Mouse (Mus musculus): ENCODE results near the gene Fcgr4. TPM values are rescaled to one million over a fixed set of nuclear protein-coding genes. Genes with fewer than 3 reads are reported as not detected.
A peak's percentile ranks its signal among the peaks of the same experiment; 100 is the strongest.

Fcgr4 gene
- polyA plus RNA-seq, 1 experiment, result 86.6 TPM

GRCm38 (mm10) chr1:170983066-170983465, 35.7 kb upstream of the Fcgr4 start:
- H3K4me3 ChIP-seq (ENCODE audit: insufficient read depth, low read length), result no peak overlapping the region
- H3K4me1 ChIP-seq (ENCODE audit: control insufficient read depth, insufficient read depth, low read length), result peaks cover 31% of the 10 kb centered on the region
- TF ChIP-seq POLR2A (IDR thresholded peaks at IDR 0.05; ENCODE audit: borderline replicate concordance, low read depth, low read length) (no peak), CTCF (IDR thresholded peaks at IDR 0.05; ENCODE audit: low read depth, low read length) (no peak)
- H3K27ac ChIP-seq (ENCODE audit: insufficient read depth, low read depth, low read length), result no peak overlapping the region

- Histone ChIP-seq H3K27ac (ENCODE audit: insufficient read depth, low read depth, low read length) (peak overlapping the region; percentile 70), H3K4me1 (ENCODE audit: control insufficient read depth, insufficient read depth, low read length) (peaks cover 24% of the 10 kb centered on the region), H3K4me3 (ENCODE audit: insufficient read depth, low read length) (no peak overlapping the region)
- no peak for TF ChIP-seq POLR2A (IDR thresholded peaks at IDR 0.05; ENCODE audit: borderline replicate concordance, low read depth, low read length)
- TF ChIP-seq CTCF (IDR thresholded peaks at IDR 0.05; ENCODE audit: low read depth, low read length), result no peak
These were observed 33.6 kb upstream of the Fcgr4 start for GRCm38 (mm10) chr1:170985092-170985491.

GRCm38 (mm10) chr1:170985861-170986260, 32.9 kb upstream of the Fcgr4 start:
- Histone ChIP-seq H3K4me3 (ENCODE audit: insufficient read depth, low read length) (no peak overlapping the region), H3K4me1 (ENCODE audit: control insufficient read depth, insufficient read depth, low read length) (peaks cover 24% of the 10 kb centered on the region), H3K27ac (ENCODE audit: insufficient read depth, low read depth, low read length) (no peak overlapping the region)
- TF ChIP-seq POLR2A (IDR thresholded peaks at IDR 0.05; ENCODE audit: borderline replicate concordance, low read depth, low read length) (no peak), CTCF (IDR thresholded peaks at IDR 0.05; ENCODE audit: low read depth, low read length) (no peak)

GRCm38 (mm10) chr1:170989656-170990055, 29.1 kb upstream of the Fcgr4 start:
- Histone ChIP-seq H3K4me3 (ENCODE audit: insufficient read depth, low read length) (no peak overlapping the region), H3K27ac (ENCODE audit: insufficient read depth, low read depth, low read length) (no peak overlapping the region), H3K4me1 (ENCODE audit: control insufficient read depth, insufficient read depth, low read length) (peaks cover 22% of the 10 kb centered on the region)
- TF ChIP-seq CTCF (IDR thresholded peaks at IDR 0.05; ENCODE audit: low read depth, low read length) (no peak), POLR2A (IDR thresholded peaks at IDR 0.05; ENCODE audit: borderline replicate concordance, low read depth, low read length) (no peak)

GRCm38 (mm10) chr1:170992550-170992949, 26.2 kb upstream of the Fcgr4 start:
- Histone ChIP-seq H3K4me1 (ENCODE audit: control insufficient read depth, insufficient read depth, low read length) (peaks cover 12% of the 10 kb centered on the region), H3K27ac (ENCODE audit: insufficient read depth, low read depth, low read length) (no peak overlapping the region), H3K4me3 (ENCODE audit: insufficient read depth, low read length) (no peak overlapping the region)
- TF ChIP-seq CTCF (IDR thresholded peaks at IDR 0.05; ENCODE audit: low read depth, low read length) (no peak), POLR2A (IDR thresholded peaks at IDR 0.05; ENCODE audit: borderline replicate concordance, low read depth, low read length) (no peak)

DNA sequence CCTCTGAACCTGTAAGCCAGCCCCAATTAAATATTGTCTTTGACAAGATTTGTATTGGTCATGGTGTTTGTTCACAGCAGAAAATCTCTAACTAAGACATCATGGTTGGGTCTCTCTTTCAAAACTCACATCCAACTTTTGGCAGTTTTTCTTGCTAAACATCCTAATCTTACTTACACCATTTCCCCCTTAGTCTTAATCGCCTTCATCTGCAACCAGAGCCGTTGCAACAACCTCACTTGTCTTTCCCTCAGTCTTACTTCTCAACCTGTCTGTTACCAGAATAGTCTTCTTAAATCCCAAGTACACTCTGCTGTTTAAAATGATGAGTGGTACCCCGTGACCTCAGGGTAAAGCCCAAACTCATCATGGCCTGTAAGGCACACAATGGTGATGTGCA, 22.7 kb upstream of the Fcgr4 start:
- no peak overlapping the region for H3K4me3 ChIP-seq (ENCODE audit: insufficient read depth, low read length)
- peaks cover 24% of the 10 kb centered on the region for H3K4me1 ChIP-seq (ENCODE audit: control insufficient read depth, insufficient read depth, low read length)
- no peak for TF ChIP-seq CTCF (IDR thresholded peaks at IDR 0.05; ENCODE audit: low read depth, low read length)
- no peak for TF ChIP-seq POLR2A (IDR thresholded peaks at IDR 0.05; ENCODE audit: borderline replicate concordance, low read depth, low read length)
- no peak overlapping the region for H3K27ac ChIP-seq (ENCODE audit: insufficient read depth, low read depth, low read length)

GRCm38 (mm10) chr1:170996753-170997152, 22.0 kb upstream of the Fcgr4 start:
- H3K27ac ChIP-seq (ENCODE audit: insufficient read depth, low read depth, low read length), result peak overlapping the region; percentile 91; the same call in 1 of the 2 replicates
- H3K4me1 ChIP-seq (ENCODE audit: control insufficient read depth, insufficient read depth, low read length), result peaks cover 24% of the 10 kb centered on the region
- TF ChIP-seq CTCF (IDR thresholded peaks at IDR 0.05; ENCODE audit: low read depth, low read length), result peak; percentile 63
- no peak for TF ChIP-seq POLR2A (IDR thresholded peaks at IDR 0.05; ENCODE audit: borderline replicate concordance, low read depth, low read length)
- H3K4me3 ChIP-seq (ENCODE audit: insufficient read depth, low read length), result no peak overlapping the region

GRCm38 (mm10) chr1:170997756-170998655, 20.7 kb upstream of the Fcgr4 start:
- TF ChIP-seq CTCF (IDR thresholded peaks at IDR 0.05; ENCODE audit: low read depth, low read length) (no peak), POLR2A (IDR thresholded peaks at IDR 0.05; ENCODE audit: borderline replicate concordance, low read depth, low read length) (no peak)
- H3K4me3 ChIP-seq (ENCODE audit: insufficient read depth, low read length), result peak overlapping the region; percentile 47
- H3K27ac ChIP-seq (ENCODE audit: insufficient read depth, low read depth, low read length), result peak overlapping the region; percentile 99
- peaks cover 22% of the 10 kb centered on the region for H3K4me1 ChIP-seq (ENCODE audit: control insufficient read depth, insufficient read depth, low read length)

DNA sequence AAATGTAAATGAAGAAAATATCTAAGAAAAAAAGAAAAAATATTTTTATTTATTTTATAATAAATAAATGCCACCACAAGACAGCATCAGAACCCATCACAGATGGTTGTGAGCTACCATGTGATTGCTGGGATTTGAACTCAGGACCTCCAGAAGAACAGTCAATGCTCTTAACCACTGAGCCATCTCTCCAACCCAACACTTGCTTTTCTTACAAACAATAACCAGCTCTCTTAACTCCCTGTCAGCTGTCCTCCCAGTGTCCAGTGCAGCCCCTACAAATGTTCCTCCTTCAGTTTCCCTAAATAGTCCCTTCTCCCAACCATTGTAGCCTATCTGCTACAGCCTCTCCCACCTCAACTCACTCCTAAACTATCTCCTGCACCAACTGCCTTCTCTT, 18.9 kb upstream of the Fcgr4 start:
- Histone ChIP-seq H3K27ac (ENCODE audit: insufficient read depth, low read depth, low read length) (0 out of 2 replicates have a peak overlapping the region, but pooled peaks have one; percentile 4), H3K4me1 (ENCODE audit: control insufficient read depth, insufficient read depth, low read length) (peaks cover 25% of the 10 kb centered on the region), H3K4me3 (ENCODE audit: insufficient read depth, low read length) (no peak overlapping the region)
- no peak for TF ChIP-seq CTCF (IDR thresholded peaks at IDR 0.05; ENCODE audit: low read depth, low read length)
- no peak for TF ChIP-seq POLR2A (IDR thresholded peaks at IDR 0.05; ENCODE audit: borderline replicate concordance, low read depth, low read length)

DNA sequence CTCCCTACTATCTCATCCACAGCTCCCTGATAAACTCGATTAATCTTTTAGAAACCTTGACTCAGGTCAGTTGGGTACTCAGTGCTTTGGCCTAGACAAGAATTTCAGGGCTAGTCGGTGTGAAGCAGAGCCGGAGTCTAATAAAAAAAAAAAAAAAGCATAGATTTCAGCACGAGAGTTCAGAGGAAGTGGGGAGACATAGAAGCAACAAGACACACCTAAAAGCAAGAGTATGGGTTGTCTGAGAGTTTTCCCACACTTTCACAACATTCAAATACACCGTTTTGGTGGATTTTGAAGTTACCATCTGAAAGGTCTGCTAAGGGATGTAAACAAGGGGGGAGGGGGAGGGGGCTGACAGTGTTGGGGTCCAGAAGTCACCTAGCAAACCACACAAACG, 13.6 kb upstream of the Fcgr4 start:
- peaks cover 22% of the 10 kb centered on the region for H3K4me1 ChIP-seq (ENCODE audit: control insufficient read depth, insufficient read depth, low read length)
- TF ChIP-seq POLR2A (IDR thresholded peaks at IDR 0.05; ENCODE audit: borderline replicate concordance, low read depth, low read length) (no peak), CTCF (IDR thresholded peaks at IDR 0.05; ENCODE audit: low read depth, low read length) (no peak)
- H3K4me3 ChIP-seq (ENCODE audit: insufficient read depth, low read length), result no peak overlapping the region
- no peak overlapping the region for H3K27ac ChIP-seq (ENCODE audit: insufficient read depth, low read depth, low read length)
